Mouse (Mus musculus) midbrain, embryonic 14.5 days (tissue): Measurements from ENCODE around the gene S100a7a. TPM values are rescaled to one million over a fixed set of nuclear protein-coding genes. Genes with fewer than 3 reads are reported as not detected.
A peak's percentile ranks its signal among the peaks of the same experiment; 100 is the strongest.

Experiments
- ATAC-seq: fragments of 200-750 bp; cut with Nextera tagmentation; 2 replicates; pipeline ENCODE4 v1.8.0; 2017; ENCODE audit warnings: moderate number of reproducible peaks, moderate library complexity; ENCODE audit not compliant: low FRiP score, low TSS enrichment
- DNase-seq: peaks from one replicate; pipeline ENCODE4 v3.0.0-alpha.2; 2015
- H3K27ac ChIP-seq: fragments of 300-500 bp; sonication (generic); replicated peaks from 2 replicates; pipeline ENCODE4 v1.5.1; 2014; ENCODE audit warnings: mild to moderate bottlenecking, low read depth, low read length, moderate library complexity
- H3K27me3 ChIP-seq: fragments of 300-500 bp; sonication (generic); 2 replicates; pipeline ENCODE4 v1.6.1; 2014; ENCODE audit warnings: low read length, control low read depth, mixed read lengths; ENCODE audit not compliant: control insufficient read depth, insufficient read depth
- H3K36me3 ChIP-seq: fragments of 300-500 bp; sonication (generic); 2 replicates; pipeline ENCODE4 v1.6.1; 2014; ENCODE audit warnings: low read length, control low read depth; ENCODE audit not compliant: control insufficient read depth, insufficient read depth
- H3K4me1 ChIP-seq: fragments of 300-500 bp; sonication (generic); 2 replicates; pipeline ENCODE4 v1.6.1; 2014; ENCODE audit warnings: mild to moderate bottlenecking, antibody characterized with exemption, low read length, control low read depth; ENCODE audit not compliant: control insufficient read depth, insufficient read depth
- H3K4me2 ChIP-seq: fragments of 300-500 bp; sonication (generic); 2 replicates; pipeline ENCODE4 v1.6.1; 2014; ENCODE audit warnings: mild to moderate bottlenecking, low read length, moderate library complexity
- H3K4me3 ChIP-seq: fragments of 300-500 bp; sonication (generic); replicated peaks from 2 replicates; pipeline ENCODE4 v1.5.1; 2014; ENCODE audit warnings: low read depth, low read length
- H3K9ac ChIP-seq: fragments of 300-500 bp; sonication (generic); replicated peaks from 2 replicates; pipeline ENCODE4 v1.6.1; 2014; ENCODE audit warnings: mild to moderate bottlenecking, low read length, moderate library complexity
- H3K9me3 ChIP-seq: fragments of 300-500 bp; sonication (generic); 2 replicates; pipeline ENCODE4 v1.6.1; 2016; ENCODE audit warnings: low read length, control low read depth, mixed read lengths; ENCODE audit not compliant: control insufficient read depth
- WGBS: fragments of 180-500 bp; shearing (Covaris S2); extraction: QIAGEN DNeasy Blood & Tissue Kit; methylation state at CpG from one replicate; pipeline ENCODE4 v1.1.7; 2014; 5-methylcytosine and 5-hydroxymethylcytosine counted together
- polyA plus RNA-seq: library from polyadenylated mRNA; unstranded; fragments of >200 nt; fragmentation: Nextera tagmentation; extraction: Ambion mirVana; gene quantifications from 2 replicates; pipeline ENCODE4 v1.2.1, GENCODE M21; 2014

S100a7a gene
- polyA plus RNA-seq, 1 experiment from 2014 or later, result not detected

DNA sequence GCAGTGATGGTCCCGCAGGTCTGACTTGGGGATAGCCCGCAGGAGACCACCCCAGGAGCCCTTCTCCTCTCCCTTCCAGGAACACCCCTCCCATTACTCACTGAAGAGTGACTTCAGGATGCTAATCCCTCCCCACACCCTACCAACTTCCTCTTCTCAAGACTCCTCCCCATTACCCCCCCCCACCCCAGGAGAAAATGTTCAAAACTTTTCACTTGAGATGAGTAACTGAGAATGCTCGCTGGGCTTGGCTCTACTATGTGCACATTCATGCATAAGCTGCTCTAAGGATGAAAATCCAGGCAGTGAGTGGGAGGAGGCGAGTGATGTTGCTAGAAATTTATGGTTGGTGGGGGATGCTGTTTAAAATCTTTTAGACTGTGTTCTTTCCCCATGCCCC, 41.8 kb upstream of the S100a7a start:
- ATAC-seq (no peak), DNase-seq (no peak)
- H3K9ac ChIP-seq, result no peak overlapping the region
- H3K27ac ChIP-seq, result no peak overlapping the region
- WGBS, result 52% methylated on average over 4 of the region's 4 CpGs
- no peak overlapping the region for H3K4me2 ChIP-seq
- H3K4me3 ChIP-seq, result no peak overlapping the region
- H3K36me3 ChIP-seq, result no peaks in the 10 kb centered on the region
- no peaks in the 10 kb centered on the region for H3K9me3 ChIP-seq
- H3K4me1 ChIP-seq, result peaks cover 7% of the 10 kb centered on the region
- H3K27me3 ChIP-seq, result no peaks in the 10 kb centered on the region

GRCm38 (mm10) chr3:90612728-90613291, 41.0 kb upstream of the S100a7a start, which contains the start of gene S100a6:
TSS of gene S100a6 (plus strand) at chr3:90612882.
- peak; percentile 56 for ATAC-seq
- H3K27ac ChIP-seq, result no peak within 1 kb of the TSS
- H3K4me2 ChIP-seq, result peak within 1 kb of the TSS; percentile 59
- WGBS, result under 1% methylated on average over 23 of the region's 23 CpGs
- H3K27me3 ChIP-seq, result no peaks in the 10 kb centered on the region
- H3K9me3 ChIP-seq, result no peaks in the 10 kb centered on the region; the same call in 1 of the 2 replicates
- no peak within 1 kb of the TSS for H3K9ac ChIP-seq
- H3K36me3 ChIP-seq, result no peaks in the 10 kb centered on the region
- H3K4me3 ChIP-seq, result peak within 1 kb of the TSS; percentile 26
- DNase-seq, result peak; percentile 73
- H3K4me1 ChIP-seq, result peaks cover 7% of the 10 kb centered on the region

DNA sequence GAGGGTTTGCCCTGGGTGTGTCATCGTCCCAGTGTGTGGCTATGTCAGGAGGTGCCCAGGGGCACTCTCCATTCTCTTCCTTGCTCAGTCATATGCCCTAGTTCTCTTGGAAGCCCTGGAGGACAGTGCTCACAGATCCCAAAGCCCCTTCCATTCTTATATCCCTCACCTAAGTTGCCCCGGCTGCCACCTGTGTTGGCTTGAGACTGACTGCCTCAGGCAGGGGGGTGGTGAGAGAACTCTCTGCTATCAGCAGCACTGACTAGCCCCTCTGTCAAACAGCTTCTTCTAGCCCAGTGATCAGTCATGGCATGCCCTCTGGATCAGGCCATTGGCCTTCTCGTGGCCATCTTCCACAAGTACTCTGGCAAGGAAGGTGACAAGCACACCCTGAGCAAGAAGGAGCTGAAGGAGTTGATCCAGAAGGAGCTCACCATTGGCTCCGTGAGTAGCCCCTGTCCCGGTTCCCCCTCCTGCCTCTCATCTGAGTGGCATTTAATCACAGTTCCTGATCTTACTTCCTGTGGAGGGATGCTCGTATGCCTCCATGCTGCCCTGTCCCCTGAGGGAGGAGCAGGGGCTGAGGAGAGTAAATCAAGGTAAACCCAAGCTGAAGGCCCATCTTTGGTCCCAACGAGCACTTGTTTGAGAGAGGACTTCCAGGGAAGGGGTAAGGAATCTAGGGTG, 40.2 kb upstream of the S100a7a start:
- no peak for ATAC-seq
- 72% methylated on average over 7 of the region's 7 CpGs for whole genome bisulfite sequencing
- Histone ChIP-seq H3K9ac (no peak overlapping the region), H3K4me2 (peak overlapping the region; percentile 59), H3K27me3 (no peaks in the 10 kb centered on the region), H3K36me3 (no peaks in the 10 kb centered on the region), H3K4me1 (peaks cover 7% of the 10 kb centered on the region), H3K9me3 (no peaks in the 10 kb centered on the region; the same call in 1 of the 2 replicates), H3K4me3 (no peak overlapping the region), H3K27ac (no peak overlapping the region)
- DNase-seq, result no peak

GRCm38 (mm10) chr3:90614148-90614530, 39.7 kb upstream of the S100a7a start:
- Histone ChIP-seq H3K27ac (no peak overlapping the region), H3K9me3 (no peaks in the 10 kb centered on the region; the same call in 1 of the 2 replicates), H3K36me3 (no peaks in the 10 kb centered on the region), H3K4me3 (no peak overlapping the region), H3K27me3 (no peaks in the 10 kb centered on the region), H3K9ac (no peak overlapping the region), H3K4me1 (peaks cover 7% of the 10 kb centered on the region), H3K4me2 (no peak overlapping the region)
- DNase-seq, result no peak
- no peak for ATAC-seq
- WGBS, result 88% methylated on average over 6 of the region's 6 CpGs

- H3K27me3 ChIP-seq, result no peaks in the 10 kb centered on the region
- no peaks in the 10 kb centered on the region; the same call in 1 of the 2 replicates for H3K9me3 ChIP-seq
- WGBS, result 82% methylated on average over 11 of the region's 11 CpGs
- H3K9ac ChIP-seq, result no peak overlapping the region
- no peak overlapping the region for H3K27ac ChIP-seq
- no peak overlapping the region for H3K4me2 ChIP-seq
- peaks cover 7% of the 10 kb centered on the region for H3K4me1 ChIP-seq
- no peak for ATAC-seq
- DNase-seq, result no peak
- H3K4me3 ChIP-seq, result no peak overlapping the region
- H3K36me3 ChIP-seq, result no peaks in the 10 kb centered on the region
Observed at GRCm38 (mm10) chr3:90614611-90615251, 39.1 kb upstream of the S100a7a start.

DNA sequence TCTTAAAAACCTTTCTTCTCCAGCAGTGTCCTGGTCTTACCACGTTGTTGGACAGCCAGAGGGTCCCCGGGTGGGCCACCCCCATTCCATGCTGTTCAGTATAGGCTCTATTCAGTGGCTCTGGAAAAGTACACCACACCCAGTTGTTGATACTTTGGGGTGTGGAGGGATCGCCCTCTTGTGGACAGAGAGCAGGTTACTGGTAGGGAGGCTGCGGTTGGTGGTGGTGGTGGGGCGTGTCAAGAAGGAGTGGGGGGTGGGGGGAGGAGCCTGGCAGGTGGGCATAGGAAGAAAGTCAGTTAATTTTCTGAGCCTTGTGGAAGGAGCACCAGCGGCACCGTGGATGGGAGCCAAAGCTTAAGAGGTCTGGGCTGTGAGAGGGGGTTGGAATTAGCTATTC, 38.4 kb upstream of the S100a7a start:
- DNase-seq (peak; percentile 66), ATAC-seq (no peak)
- no peak overlapping the region for H3K27ac ChIP-seq
- 7% methylated on average over 7 of the region's 7 CpGs for WGBS
- peaks cover 7% of the 10 kb centered on the region for H3K4me1 ChIP-seq
- no peaks in the 10 kb centered on the region for H3K36me3 ChIP-seq
- no peak overlapping the region for H3K4me3 ChIP-seq
- no peak overlapping the region for H3K4me2 ChIP-seq
- H3K9me3 ChIP-seq, result no peaks in the 10 kb centered on the region; the same call in 1 of the 2 replicates
- H3K9ac ChIP-seq, result no peak overlapping the region
- H3K27me3 ChIP-seq, result no peaks in the 10 kb centered on the region

DNA sequence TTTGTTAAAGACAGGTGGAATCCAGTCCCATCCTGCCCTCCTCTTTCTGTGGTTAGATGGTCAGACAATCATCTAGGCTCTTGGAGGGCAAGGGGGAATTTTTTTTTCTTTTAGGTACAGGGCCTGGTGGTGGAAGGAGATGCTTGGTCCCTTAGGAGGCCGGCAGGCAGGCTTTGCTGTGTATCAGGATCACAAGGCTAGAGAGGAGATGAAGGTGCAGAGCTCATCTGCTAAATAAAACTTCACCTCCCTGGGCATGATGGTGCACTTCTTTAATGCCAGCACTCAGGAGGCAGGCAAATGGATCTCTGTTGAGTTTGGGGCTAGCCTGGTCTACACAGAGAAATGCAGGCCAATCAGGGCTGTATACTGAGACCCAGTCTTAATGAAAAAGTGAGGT, 37.9 kb upstream of the S100a7a start:
- ATAC-seq, result no peak
- DNase-seq, result no peak
- Histone ChIP-seq H3K4me1 (peaks cover 7% of the 10 kb centered on the region), H3K27ac (no peak overlapping the region), H3K9me3 (no peaks in the 10 kb centered on the region; the same call in 1 of the 2 replicates), H3K9ac (no peak overlapping the region), H3K4me2 (no peak overlapping the region), H3K36me3 (no peaks in the 10 kb centered on the region), H3K4me3 (no peak overlapping the region), H3K27me3 (no peaks in the 10 kb centered on the region)
- 88% methylated on average over 1 of the region's 1 CpGs for WGBS

DNA sequence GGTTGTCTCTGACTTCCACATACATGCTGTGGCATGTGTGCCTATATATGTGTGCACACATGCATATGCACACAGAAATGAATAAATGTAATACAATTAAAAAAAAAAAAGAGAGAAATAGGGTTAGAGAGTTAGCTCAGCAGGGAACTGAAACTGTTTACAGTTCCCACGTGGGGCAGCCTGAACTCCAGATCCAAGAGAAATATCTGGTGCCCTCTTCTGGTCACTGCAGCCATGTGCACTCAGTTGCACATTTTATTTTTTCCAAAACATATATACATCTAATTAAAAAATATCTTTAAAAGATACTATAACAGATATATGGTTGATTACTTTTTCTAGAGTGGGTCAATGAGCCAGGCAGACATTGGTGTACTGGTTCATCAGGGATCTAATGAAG, 36.2 kb upstream of the S100a7a start:
- no peak for DNase-seq
- H3K36me3 ChIP-seq, result no peaks in the 10 kb centered on the region
- no peak overlapping the region for H3K4me2 ChIP-seq
- ATAC-seq, result no peak
- no peak overlapping the region for H3K4me3 ChIP-seq
- H3K4me1 ChIP-seq, result peaks cover 7% of the 10 kb centered on the region
- WGBS, result 13% methylated on average over 1 of the region's 1 CpGs
- H3K9me3 ChIP-seq, result no peaks in the 10 kb centered on the region; the same call in 1 of the 2 replicates
- no peak overlapping the region for H3K27ac ChIP-seq
- no peaks in the 10 kb centered on the region for H3K27me3 ChIP-seq
- H3K9ac ChIP-seq, result no peak overlapping the region
